In genomic region chr6:124966466-124967118, GRCm38 (mm10) we compare ENCODE assay signal across 8 mouse cellular contexts. TPM values are rescaled to one million over a fixed set of nuclear protein-coding genes. Genes with fewer than 3 reads are reported as not detected.
DNase-seq lines count a peak whose midpoint lies in the region; ATAC-seq and TF ChIP-seq lines count a peak whose summit lies in the region.

No protein-coding gene starts in this region.

- H3K9ac ChIP-seq in forebrain, embryonic 12.5 days: no peak overlapping the region
- H3K9ac ChIP-seq in midbrain, embryonic 16.5 days (ENCODE audit: low read depth, low read length): no peak overlapping the region

- H3K9me3 ChIP-seq in E14TG2a.4 (ENCODE audit: low read length): peaks cover 17% of the 10 kb centered on the region
- H3K9me3 ChIP-seq in forebrain, embryonic 12.5 days: no peaks in the 10 kb centered on the region
- no peaks in the 10 kb centered on the region for H3K9me3 ChIP-seq in midbrain, embryonic 16.5 days (replicated peaks; ENCODE audit: control insufficient read depth, low read length, poor library complexity, severe bottlenecking)

- peak overlapping the region; percentile 92 for H3K4me3 ChIP-seq in E14TG2a.4 (replicated peaks; ENCODE audit: low read length)
- peak overlapping the region; percentile 81 for H3K4me3 ChIP-seq in forebrain, embryonic 12.5 days (replicated peaks)
- H3K4me3 ChIP-seq in midbrain, embryonic 16.5 days (ENCODE audit: low read depth, low read length): peak overlapping the region; percentile 70; the same call in 1 of the 2 replicates

- H3K27me3 ChIP-seq in E14TG2a.4 (ENCODE audit: insufficient read depth, low read length): no peaks in the 10 kb centered on the region
- peaks cover 6% of the 10 kb centered on the region; the same call in 1 of the 2 replicates for H3K27me3 ChIP-seq in forebrain, embryonic 12.5 days
- no peaks in the 10 kb centered on the region for H3K27me3 ChIP-seq in midbrain, embryonic 16.5 days (ENCODE audit: control insufficient read depth, insufficient read depth, low read depth, low read length)

- no peak overlapping the region for H3K27ac ChIP-seq in forebrain, embryonic 12.5 days
- H3K27ac ChIP-seq in midbrain, embryonic 16.5 days (ENCODE audit: low read length): no peak overlapping the region

- 97% methylated on average over 7 of the region's 7 CpGs for WGBS in forebrain, embryonic 12.5 days
- WGBS in midbrain, embryonic 16.5 days: 96% methylated on average over 7 of the region's 7 CpGs

- peaks cover 39% of the 10 kb centered on the region for H3K4me1 ChIP-seq in E14TG2a.4 (replicated peaks; ENCODE audit: low read depth, low read length)
- H3K4me1 ChIP-seq in forebrain, embryonic 12.5 days: peaks cover 17% of the 10 kb centered on the region
- peaks cover 17% of the 10 kb centered on the region for H3K4me1 ChIP-seq in midbrain, embryonic 16.5 days (ENCODE audit: control insufficient read depth, insufficient read depth, low read length)

- peak overlapping the region; percentile 90 for H3K4me2 ChIP-seq in forebrain, embryonic 12.5 days
- H3K4me2 ChIP-seq in midbrain, embryonic 16.5 days (ENCODE audit: low read length): peak overlapping the region; percentile 87

- peak; percentile 57 for TF ChIP-seq CTCF in E14TG2a.4 (conservative IDR thresholded peaks at IDR 0.05; ENCODE audit: low read length)

- peak; percentile 6 for DNase-seq in embryo, embryonic 10.5 days (ENCODE audit: low spot score)
- DNase-seq in embryo, embryonic 9.5 days (ENCODE audit: extremely low spot score): no peak
- DNase-seq in kidney, postnatal 14 days: peak; percentile 10
- no peak for DNase-seq in urinary bladder, adult 2 months (ENCODE audit: low spot score)
- no peak for DNase-seq in frontal cortex, postnatal 36 days (ENCODE audit: low spot score in 2 of 2)

- ATAC-seq in forebrain, embryonic 12.5 days (ENCODE audit: low FRiP score): no peak
- no peak for ATAC-seq in midbrain, embryonic 16.5 days

- peaks cover 41% of the 10 kb centered on the region for H3K36me3 ChIP-seq in E14TG2a.4 (ENCODE audit: insufficient read depth, low read length)
- H3K36me3 ChIP-seq in forebrain, embryonic 12.5 days (replicated peaks): peaks cover 15% of the 10 kb centered on the region
- H3K36me3 ChIP-seq in midbrain, embryonic 16.5 days (ENCODE audit: control insufficient read depth, insufficient read depth, low read length): no peaks in the 10 kb centered on the region

RNA-seq across cellular contexts. Expression of gene Cops7a, which starts 1.3 kb away (rescaled TPM):
- 104 and 110 TPM in 2 replicates for polyA plus RNA-seq in forebrain, embryonic 12.5 days (2016; fragmentation: Nextera tagmentation; extraction: Ambion mirVana)
- polyA plus RNA-seq in midbrain, embryonic 16.5 days (2015; fragmentation: Nextera tagmentation; extraction: Ambion mirVana): 87.6 and 94.0 TPM in 2 replicates
- polyA plus RNA-seq in urinary bladder, adult 2 months (2012; rRNA removed): 162 and 183 TPM in 2 replicates

RNA-seq across cellular contexts. Expression of gene Pianp, which starts 29.9 kb away (rescaled TPM):
- 6.9 and 8.2 TPM in 2 replicates for polyA plus RNA-seq in forebrain, embryonic 12.5 days (2016; fragmentation: Nextera tagmentation; extraction: Ambion mirVana)
- 69.1 and 87.1 TPM in 2 replicates for polyA plus RNA-seq in midbrain, embryonic 16.5 days (2015; fragmentation: Nextera tagmentation; extraction: Ambion mirVana)
- polyA plus RNA-seq in urinary bladder, adult 2 months (2012; rRNA removed): 19.3 and 24.4 TPM in 2 replicates

RNA-seq across cellular contexts. Expression of gene Mlf2, which starts 35.4 kb away (rescaled TPM):
- polyA plus RNA-seq in forebrain, embryonic 12.5 days (2016; fragmentation: Nextera tagmentation; extraction: Ambion mirVana): 445 and 449 TPM in 2 replicates
- 543 and 556 TPM in 2 replicates for polyA plus RNA-seq in midbrain, embryonic 16.5 days (2015; fragmentation: Nextera tagmentation; extraction: Ambion mirVana)
- 273 and 291 TPM in 2 replicates for polyA plus RNA-seq in urinary bladder, adult 2 months (2012; rRNA removed)

RNA-seq across cellular contexts. Expression of gene Zfp384, which starts 42.4 kb away (rescaled TPM):
- polyA plus RNA-seq in forebrain, embryonic 12.5 days (2016; fragmentation: Nextera tagmentation; extraction: Ambion mirVana): 16.7 and 19.1 TPM in 2 replicates
- 11.2 and 14.2 TPM in 2 replicates for polyA plus RNA-seq in midbrain, embryonic 16.5 days (2015; fragmentation: Nextera tagmentation; extraction: Ambion mirVana)
- 42.8 and 43.1 TPM in 2 replicates for polyA plus RNA-seq in urinary bladder, adult 2 months (2012; rRNA removed)

RNA-seq across cellular contexts. Expression of gene Ptms, which starts 46.7 kb away (rescaled TPM):
- 516 and 526 TPM in 2 replicates for polyA plus RNA-seq in forebrain, embryonic 12.5 days (2016; fragmentation: Nextera tagmentation; extraction: Ambion mirVana)
- polyA plus RNA-seq in midbrain, embryonic 16.5 days (2015; fragmentation: Nextera tagmentation; extraction: Ambion mirVana): 700 and 743 TPM in 2 replicates
- 807 and 1,011 TPM in 2 replicates for polyA plus RNA-seq in urinary bladder, adult 2 months (2012; rRNA removed)

Comparison
In these comparisons a context has a peak if more than half of its experiments do, and no peak if none do; other contexts are left out.
1. DNase-seq: peak in embryo, embryonic 10.5 days (single experiment) and kidney, postnatal 14 days (single experiment); none in embryo, embryonic 9.5 days (single experiment), urinary bladder, adult 2 months (single experiment) and frontal cortex, postnatal 36 days (0 of 2).
2. Peak in every context shown above with its lines, with median percentiles within 50 percentile points of each other: H3K4me3 ChIP-seq.